Mouse (Mus musculus): Measurements from ENCODE around the gene Mthfd2l.

Gene Mthfd2l

GRCm38 (mm10) chr5:91048397-91048796 is 117.5 kb downstream of the Mthfd2l start:
- DNase-seq (ENCODE audit: low read depth, low spot score): no peak

Measured in mesoderm, embryonic 11.5 days (tissue).